Mouse (Mus musculus) heart, embryonic 13.5 days (tissue): ENCODE results near the gene Sesn2. TPM values are rescaled to one million over a fixed set of nuclear protein-coding genes. Genes with fewer than 3 reads are reported as not detected.
"Not testable (repeated sequence)": the region's sequence is repeated elsewhere in the genome, so short reads cannot be mapped to it uniquely, and the experiment has no call there.

Source experiments
- ATAC-seq: fragments of 200-750 bp; cut with Nextera tagmentation; 2 replicates; pipeline ENCODE4 v1.8.0; 2017; ENCODE audit warnings: moderate TSS enrichment; ENCODE audit not compliant: insufficient number of reproducible peaks, low FRiP score, low TSS enrichment; ENCODE audit errors: extremely low read depth
- H3K27ac ChIP-seq: fragments of 300-500 bp; sonication (generic); replicated peaks from 2 replicates; pipeline ENCODE4 v1.5.1; 2015; ENCODE audit warnings: moderate library complexity, mild to moderate bottlenecking, inconsistent platforms
- H3K27me3 ChIP-seq: fragments of 300-500 bp; sonication (generic); replicated peaks from 2 replicates; pipeline ENCODE4 v1.6.1; 2015; ENCODE audit warnings: mild to moderate bottlenecking, inconsistent platforms
- H3K36me3 ChIP-seq: fragments of 300-500 bp; sonication (generic); 2 replicates; pipeline ENCODE4 v1.6.1; 2015; ENCODE audit warnings: mild to moderate bottlenecking, inconsistent platforms
- H3K4me1 ChIP-seq: fragments of 300-500 bp; sonication (generic); 2 replicates; pipeline ENCODE4 v1.6.1; 2015; ENCODE audit warnings: inconsistent platforms
- H3K4me2 ChIP-seq: fragments of 300-500 bp; sonication (generic); 2 replicates; pipeline ENCODE4 v1.6.1; 2015; ENCODE audit warnings: inconsistent platforms, mild to moderate bottlenecking, moderate library complexity
- H3K4me3 ChIP-seq: fragments of 300-500 bp; sonication (generic); 2 replicates; pipeline ENCODE4 v1.5.1; 2015; ENCODE audit warnings: moderate library complexity, mild to moderate bottlenecking, inconsistent platforms
- H3K9ac ChIP-seq: fragments of 300-500 bp; sonication (generic); 2 replicates; pipeline ENCODE4 v1.6.1; 2015; ENCODE audit warnings: inconsistent platforms, mild to moderate bottlenecking, moderate library complexity
- H3K9me3 ChIP-seq: fragments of 300-500 bp; sonication (generic); 2 replicates; pipeline ENCODE4 v1.6.1; 2016; ENCODE audit warnings: inconsistent platforms
- WGBS: fragments of 180-500 bp; shearing (Covaris S2); methylation state at CpG from one replicate; pipeline ENCODE4 v1.1.7; 2015; ENCODE audit warnings: mixed read lengths; 5-methylcytosine and 5-hydroxymethylcytosine counted together
- polyA plus RNA-seq: library from polyadenylated mRNA; unstranded; fragments of >200 nt; fragmentation: Nextera tagmentation; extraction: Ambion mirVana; gene quantifications from 2 replicates; pipeline ENCODE4 v1.2.1, GENCODE M21; 2015

Gene Sesn2
- polyA plus RNA-seq = 7.3 and 8.4 TPM in 2 replicates

DNA sequence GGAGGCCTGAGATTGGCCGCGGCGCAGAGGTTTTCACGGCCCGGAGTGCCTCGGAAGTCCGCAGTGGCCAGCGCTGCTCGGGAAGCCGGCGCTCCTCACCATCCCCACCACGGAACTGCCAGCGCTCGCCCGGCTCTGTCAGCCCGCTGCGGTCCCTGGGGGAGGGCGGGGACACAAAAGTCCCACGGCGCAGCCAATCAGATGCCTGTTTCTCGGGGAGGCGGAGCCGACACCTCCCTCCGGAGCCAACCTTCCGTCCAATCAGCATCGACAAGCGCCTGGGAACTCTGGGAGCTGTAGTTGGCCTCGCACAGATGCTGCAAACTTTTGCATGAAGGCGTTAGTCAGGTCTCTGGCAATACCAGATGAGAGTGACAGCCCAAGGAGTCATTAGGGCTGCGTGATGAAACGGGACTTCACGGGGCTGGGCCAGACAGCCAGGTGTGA lies at the start of gene Sesn2:
Sesn2 (minus strand) TSS at position 150 of the 447 bp plus-strand sequence.
- ATAC-seq = peak; percentile 92
- Histone ChIP-seq H3K9ac (peak within 1 kb of the TSS; percentile 90), H3K27me3 (no peaks in the 10 kb centered on the region), H3K4me2 (peak within 1 kb of the TSS; percentile 93), H3K9me3 (no peaks in the 10 kb centered on the region), H3K4me3 (peak within 1 kb of the TSS; percentile 81), H3K4me1 (peaks cover 41% of the 10 kb centered on the region), H3K36me3 (no peaks in the 10 kb centered on the region), H3K27ac (peak within 1 kb of the TSS; percentile 81)
- 0% methylated on average over 32 of the region's 32 CpGs for WGBS

DNA sequence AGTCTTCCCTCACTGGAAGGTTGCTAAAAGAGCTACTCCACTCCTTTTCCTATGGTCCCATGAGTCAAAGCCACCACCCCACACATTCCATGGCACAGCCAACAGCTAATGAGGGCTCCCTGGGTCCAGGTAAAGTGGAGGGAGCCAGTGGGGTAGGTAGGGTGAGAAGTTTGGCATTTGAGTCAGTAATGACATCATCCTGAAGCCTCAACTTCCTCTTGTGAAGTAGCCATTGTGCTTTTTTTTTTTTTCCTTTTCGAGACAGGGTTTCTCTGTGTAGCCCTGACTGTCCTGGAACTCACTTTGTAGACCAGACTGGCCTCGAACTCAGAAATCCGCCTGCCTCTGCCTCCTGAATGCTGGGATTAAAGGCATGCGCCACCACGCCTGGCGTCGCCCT lies 45.2 kb upstream of the Sesn2 start:
- not testable (repeated sequence) for H3K4me2 ChIP-seq, H3K9me3 ChIP-seq, ATAC-seq, H3K27me3 ChIP-seq, H3K9ac ChIP-seq, H3K4me3 ChIP-seq
- H3K4me1 ChIP-seq = peaks cover 16% of the 10 kb centered on the region
- WGBS = 89% methylated on average over 7 of the region's 7 CpGs
- H3K27ac ChIP-seq = 0 out of 2 replicates have a peak overlapping the region, but pooled peaks have one; percentile 58
- peaks cover 36% of the 10 kb centered on the region for H3K36me3 ChIP-seq

GRCm38 (mm10) chr4:132554653-132555052 lies 44.4 kb upstream of the Sesn2 start:
- Histone ChIP-seq H3K36me3 (peaks cover 44% of the 10 kb centered on the region), H3K9ac (peak overlapping the region; percentile 25; the same call in 1 of the 2 replicates), H3K9me3 (no peaks in the 10 kb centered on the region), H3K27me3 (no peaks in the 10 kb centered on the region), H3K4me1 (peaks cover 16% of the 10 kb centered on the region), H3K4me2 (no peak overlapping the region), H3K27ac (peak overlapping the region; percentile 58), H3K4me3 (no peak overlapping the region)
- 41% methylated on average over 8 of the region's 8 CpGs for WGBS
- no peak for ATAC-seq

DNA sequence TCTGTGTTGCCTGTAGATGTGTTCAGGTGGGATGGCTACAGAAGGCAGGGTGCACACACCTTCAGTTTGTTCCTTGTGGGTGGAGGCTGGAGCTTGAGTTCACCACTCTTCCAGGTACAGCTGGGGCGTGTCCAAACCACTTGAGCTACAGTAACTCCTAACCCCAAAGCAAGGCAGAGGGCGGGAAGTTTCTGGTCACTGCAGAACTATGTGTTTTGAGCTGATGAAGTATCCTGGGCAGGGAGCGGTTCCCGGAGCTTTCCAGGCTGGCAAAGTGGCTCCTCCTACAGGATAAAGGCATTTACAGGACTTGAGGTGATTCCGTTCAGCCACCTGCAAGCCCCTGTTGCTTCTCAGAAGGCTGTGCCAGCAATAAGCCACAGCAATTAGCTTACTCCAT lies 43.9 kb upstream of the Sesn2 start:
- Histone ChIP-seq H3K27ac (peak overlapping the region; percentile 58; the same call in 1 of the 2 replicates), H3K4me2 (no peak overlapping the region)
- WGBS = 61% methylated on average over 5 of the region's 5 CpGs

DNA sequence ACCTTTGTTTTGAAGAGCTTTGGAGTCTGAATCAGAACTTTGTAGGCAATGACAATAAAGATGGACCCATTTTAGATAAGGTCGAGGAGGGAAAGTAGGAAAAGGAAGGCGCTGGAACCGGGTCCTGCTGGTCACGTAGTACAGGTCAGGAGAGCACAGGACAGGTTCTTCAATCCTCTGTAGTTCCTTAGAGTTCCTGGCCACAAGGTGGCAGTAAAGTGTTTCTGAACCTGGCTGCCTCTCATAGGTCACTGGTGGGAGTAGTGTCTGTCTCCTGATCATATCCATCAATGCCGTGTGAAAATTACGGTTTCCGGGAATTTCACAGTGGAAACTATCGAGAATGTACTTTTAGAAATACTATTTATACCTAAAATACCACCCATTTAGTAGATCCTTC lies 35.5 kb upstream of the Sesn2 start:
- Histone ChIP-seq H3K4me3 (no peak overlapping the region), H3K27ac (no peak overlapping the region), H3K27me3 (no peaks in the 10 kb centered on the region), H3K9ac (no peak overlapping the region), H3K9me3 (no peaks in the 10 kb centered on the region), H3K36me3 (peaks cover 97% of the 10 kb centered on the region), H3K4me1 (no peaks in the 10 kb centered on the region), H3K4me2 (no peak overlapping the region)
- WGBS = 27% methylated on average over 8 of the region's 8 CpGs
- no peak; the same call in 1 of the 2 replicates for ATAC-seq

More for the DNA sequence above, 43.9 kb upstream of the Sesn2 start:
- no peak for ATAC-seq
- H3K9ac ChIP-seq = peak overlapping the region; percentile 25; the same call in 1 of the 2 replicates
- peaks cover 48% of the 10 kb centered on the region for H3K36me3 ChIP-seq
- peaks cover 16% of the 10 kb centered on the region for H3K4me1 ChIP-seq
- H3K4me3 ChIP-seq = no peak overlapping the region
- H3K9me3 ChIP-seq = no peaks in the 10 kb centered on the region
- no peaks in the 10 kb centered on the region for H3K27me3 ChIP-seq

- H3K9me3 ChIP-seq = no peaks in the 10 kb centered on the region
- no peaks in the 10 kb centered on the region for H3K27me3 ChIP-seq
- H3K27ac ChIP-seq = no peak overlapping the region
- ATAC-seq = no peak
- no peak overlapping the region for H3K9ac ChIP-seq
- H3K4me3 ChIP-seq = no peak overlapping the region
- peaks cover 96% of the 10 kb centered on the region for H3K36me3 ChIP-seq
- 45% methylated on average over 1 of the region's 1 CpGs for WGBS
- peaks cover 2% of the 10 kb centered on the region; the same call in 1 of the 2 replicates for H3K4me1 ChIP-seq
- no peak overlapping the region for H3K4me2 ChIP-seq
Measured at GRCm38 (mm10) chr4:132542724-132543123, 32.4 kb upstream of the Sesn2 start.

DNA sequence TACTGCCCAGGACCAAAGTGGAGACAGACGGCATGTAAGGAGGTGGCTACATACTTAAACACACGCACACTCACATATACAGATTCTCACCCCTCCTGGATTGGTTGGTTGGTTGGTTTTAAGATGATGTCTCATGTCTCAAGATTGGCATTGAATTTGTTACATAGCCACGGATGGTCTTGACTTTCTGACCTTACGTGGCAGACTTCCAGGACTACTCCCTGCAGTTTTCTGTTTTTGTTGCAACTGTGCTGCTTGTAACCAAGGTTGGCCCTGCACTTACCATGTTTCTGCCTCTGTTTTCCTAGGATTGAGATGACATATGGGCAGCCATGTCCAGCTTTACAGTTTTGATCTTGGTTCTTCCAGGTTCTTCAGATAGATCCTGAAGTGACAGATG lies 31.1 kb upstream of the Sesn2 start:
- Histone ChIP-seq H3K9ac (no peak overlapping the region), H3K4me3 (no peak overlapping the region), H3K4me1 (peaks cover 14% of the 10 kb centered on the region), H3K9me3 (no peaks in the 10 kb centered on the region), H3K4me2 (no peak overlapping the region), H3K27me3 (no peaks in the 10 kb centered on the region), H3K36me3 (peaks cover 85% of the 10 kb centered on the region), H3K27ac (no peak overlapping the region)
- 85% methylated on average over 4 of the region's 4 CpGs for WGBS
- ATAC-seq = no peak

- no peaks in the 10 kb centered on the region for H3K27me3 ChIP-seq
- 93% methylated on average over 5 of the region's 5 CpGs for WGBS
- H3K9ac ChIP-seq = no peak overlapping the region
- no peak overlapping the region for H3K4me2 ChIP-seq
- peaks cover 25% of the 10 kb centered on the region for H3K4me1 ChIP-seq
- no peak for ATAC-seq
- no peaks in the 10 kb centered on the region for H3K9me3 ChIP-seq
- H3K36me3 ChIP-seq = peaks cover 67% of the 10 kb centered on the region
- no peak overlapping the region for H3K4me3 ChIP-seq
- no peak overlapping the region for H3K27ac ChIP-seq
Measured at GRCm38 (mm10) chr4:132539481-132539880, 29.2 kb upstream of the Sesn2 start.

GRCm38 (mm10) chr4:132535406-132536121 lies 25.3 kb upstream of the Sesn2 start, which contains the start of gene Dnajc8:
Gene Dnajc8 (plus strand): TSS chr4:132535550.
- WGBS = under 1% methylated on average over 60 of the region's 60 CpGs
- peak within 1 kb of the TSS; percentile 86 for H3K27ac ChIP-seq
- H3K4me1 ChIP-seq = peaks cover 48% of the 10 kb centered on the region
- peak; percentile 56 for ATAC-seq
- H3K4me2 ChIP-seq = peak within 1 kb of the TSS; percentile 80
- H3K9ac ChIP-seq = peak within 1 kb of the TSS; percentile 96
- H3K27me3 ChIP-seq = no peaks in the 10 kb centered on the region
- peaks cover 43% of the 10 kb centered on the region for H3K36me3 ChIP-seq
- H3K9me3 ChIP-seq = no peaks in the 10 kb centered on the region
- H3K4me3 ChIP-seq = peak within 1 kb of the TSS; percentile 100

- Histone ChIP-seq H3K4me1 (peaks cover 51% of the 10 kb centered on the region), H3K9ac (peak within 1 kb of the TSS; percentile 93), H3K4me3 (peak within 1 kb of the TSS; percentile 67), H3K27me3 (no peaks in the 10 kb centered on the region), H3K9me3 (no peaks in the 10 kb centered on the region), H3K27ac (peak within 1 kb of the TSS; percentile 97), H3K36me3 (peaks cover 40% of the 10 kb centered on the region), H3K4me2 (peak within 1 kb of the TSS; percentile 80)
- ATAC-seq = peak; percentile 80
- under 1% methylated on average over 63 of the region's 63 CpGs for WGBS
Measured at GRCm38 (mm10) chr4:132532981-132533916, 22.9 kb upstream of the Sesn2 start, which contains the start of gene Atpif1. Gene Atpif1 (minus strand): TSS chr4:132533659.

GRCm38 (mm10) chr4:132532496-132532895 lies 22.2 kb upstream of the Sesn2 start:
- H3K4me1 ChIP-seq = peaks cover 48% of the 10 kb centered on the region
- peak; percentile 28; the same call in 1 of the 2 replicates for ATAC-seq
- H3K9me3 ChIP-seq = no peaks in the 10 kb centered on the region
- peak overlapping the region; percentile 67 for H3K4me3 ChIP-seq
- H3K36me3 ChIP-seq = peaks cover 32% of the 10 kb centered on the region
- no peaks in the 10 kb centered on the region for H3K27me3 ChIP-seq
- 1% methylated on average over 5 of the region's 5 CpGs for WGBS
- H3K9ac ChIP-seq = peak overlapping the region; percentile 93
- peak overlapping the region; percentile 97 for H3K27ac ChIP-seq
- peak overlapping the region; percentile 80 for H3K4me2 ChIP-seq
